Mouse (Mus musculus) midbrain, embryonic 11.5 days (tissue): ENCODE data around the gene Wfdc12. TPM values are rescaled to one million over a fixed set of nuclear protein-coding genes. Genes with fewer than 3 reads are reported as not detected.

Source experiments
- ATAC-seq: fragments of 200-750 bp; cut with Nextera tagmentation; 2 replicates; pipeline ENCODE4 v1.8.0; 2017; ENCODE audit warnings: moderate TSS enrichment, moderate library complexity; ENCODE audit not compliant: low FRiP score
- DNase-seq: peaks from one replicate; pipeline ENCODE4 v3.0.0; 2015; ENCODE audit warnings: low spot score; ENCODE audit errors: missing footprints
- H3K27ac ChIP-seq: fragments of 300-500 bp; sonication (generic); 2 replicates; pipeline ENCODE4 v1.5.1; 2014; ENCODE audit warnings: low read depth, low read length
- H3K27me3 ChIP-seq: fragments of 300-500 bp; sonication (generic); 2 replicates; pipeline ENCODE4 v1.6.1; 2014; ENCODE audit warnings: mild to moderate bottlenecking, low read length, moderate library complexity, mixed read lengths; ENCODE audit not compliant: control insufficient read depth, insufficient read depth
- H3K36me3 ChIP-seq: fragments of 300-500 bp; sonication (generic); 2 replicates; pipeline ENCODE4 v1.6.1; 2014; ENCODE audit warnings: mild to moderate bottlenecking, low read length, moderate library complexity, mixed read lengths; ENCODE audit not compliant: control insufficient read depth, insufficient read depth
- H3K4me1 ChIP-seq: fragments of 300-500 bp; sonication (generic); 2 replicates; pipeline ENCODE4 v1.6.1; 2014; ENCODE audit warnings: low read length; ENCODE audit not compliant: control insufficient read depth, insufficient read depth
- H3K4me2 ChIP-seq: fragments of 300-500 bp; sonication (generic); 2 replicates; pipeline ENCODE4 v1.6.1; 2014; ENCODE audit warnings: mild to moderate bottlenecking, moderate library complexity
- H3K4me3 ChIP-seq: fragments of 300-500 bp; sonication (generic); 2 replicates; pipeline ENCODE4 v1.5.1; 2014; ENCODE audit warnings: low read depth, low read length
- H3K9ac ChIP-seq: fragments of 300-500 bp; sonication (generic); 2 replicates; pipeline ENCODE4 v1.6.1; 2014; ENCODE audit warnings: low read length
- H3K9me3 ChIP-seq: fragments of 300-500 bp; sonication (generic); 2 replicates; pipeline ENCODE4 v1.6.1; 2016; ENCODE audit warnings: low read length; ENCODE audit not compliant: control insufficient read depth
- WGBS: fragments of 180-500 bp; shearing (Covaris S2); extraction: QIAGEN DNeasy Blood & Tissue Kit; methylation state at CpG from one replicate; pipeline ENCODE4 v1.1.7; 2014; 5-methylcytosine and 5-hydroxymethylcytosine counted together
- polyA plus RNA-seq: library from polyadenylated mRNA; unstranded; fragments of >200 nt; fragmentation: Nextera tagmentation; extraction: Ambion mirVana; gene quantifications from 2 replicates; pipeline ENCODE4 v1.2.1, GENCODE M21; 2014

Gene Wfdc12
- polyA plus RNA-seq, 1 experiment from 2014 or later: not detected

DNA sequence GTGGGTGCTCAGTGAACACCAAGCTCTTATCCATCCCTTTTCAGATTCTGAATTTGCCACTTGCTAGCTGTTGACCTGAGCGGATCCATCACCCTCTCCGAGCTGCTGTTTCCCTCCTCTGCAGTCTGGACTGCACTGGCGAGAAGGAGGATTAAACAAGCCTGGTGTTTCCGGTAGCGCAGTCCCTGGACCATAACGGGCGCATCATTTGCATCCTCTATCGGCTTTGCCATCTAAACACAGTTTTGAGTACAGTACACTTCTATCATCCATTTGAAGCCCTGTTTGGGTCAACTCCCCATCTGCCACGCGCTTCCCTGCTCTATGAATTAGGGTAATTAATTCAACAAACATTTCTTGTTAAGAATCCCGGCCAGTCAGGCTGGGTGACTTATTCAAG lies 20.1 kb downstream of the Wfdc12 start:
- Histone ChIP-seq H3K4me1 (peaks cover 14% of the 10 kb centered on the region), H3K27me3 (peaks cover 55% of the 10 kb centered on the region), H3K4me3 (peak overlapping the region; percentile 32), H3K36me3 (no peaks in the 10 kb centered on the region), H3K4me2 (peak overlapping the region; percentile 59), H3K9me3 (no peaks in the 10 kb centered on the region), H3K27ac (no peak overlapping the region), H3K9ac (peak overlapping the region; percentile 26; the same call in 1 of the 2 replicates)
- DNase-seq (peak; percentile 92), ATAC-seq (0 out of 2 replicates have a peak, but pooled peaks have one; percentile 60)
- WGBS: 2% methylated on average over 11 of the region's 11 CpGs

DNA sequence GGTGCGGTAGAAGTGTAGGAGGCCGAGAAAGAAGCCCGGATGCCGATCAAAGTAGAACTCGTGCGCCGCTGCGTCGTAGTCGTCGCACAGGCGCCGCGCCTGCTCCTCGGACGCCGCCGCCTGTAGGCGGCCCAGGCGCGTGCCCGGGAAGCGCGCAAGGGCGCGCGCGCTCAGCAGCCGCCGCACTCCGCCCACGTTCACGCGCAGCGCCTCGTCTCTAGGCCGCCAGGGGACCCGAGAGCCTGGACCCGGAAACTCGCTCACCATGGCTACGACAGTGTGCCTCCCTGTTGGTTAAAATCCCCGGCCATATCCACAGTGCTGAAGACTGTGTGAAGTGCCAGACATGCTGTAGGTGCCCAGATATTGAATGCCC lies 21.8 kb downstream of the Wfdc12 start:
- Histone ChIP-seq H3K27me3 (peaks cover 55% of the 10 kb centered on the region), H3K4me2 (peak overlapping the region; percentile 42), H3K27ac (no peak overlapping the region), H3K9ac (no peak overlapping the region), H3K9me3 (no peaks in the 10 kb centered on the region), H3K4me1 (peaks cover 14% of the 10 kb centered on the region), H3K4me3 (peak overlapping the region; percentile 23), H3K36me3 (no peaks in the 10 kb centered on the region)
- 11% methylated on average over 42 of the region's 42 CpGs for WGBS
- DNase-seq (peak; percentile 94), ATAC-seq (peak; percentile 47; the same call in 1 of the 2 replicates)

DNA sequence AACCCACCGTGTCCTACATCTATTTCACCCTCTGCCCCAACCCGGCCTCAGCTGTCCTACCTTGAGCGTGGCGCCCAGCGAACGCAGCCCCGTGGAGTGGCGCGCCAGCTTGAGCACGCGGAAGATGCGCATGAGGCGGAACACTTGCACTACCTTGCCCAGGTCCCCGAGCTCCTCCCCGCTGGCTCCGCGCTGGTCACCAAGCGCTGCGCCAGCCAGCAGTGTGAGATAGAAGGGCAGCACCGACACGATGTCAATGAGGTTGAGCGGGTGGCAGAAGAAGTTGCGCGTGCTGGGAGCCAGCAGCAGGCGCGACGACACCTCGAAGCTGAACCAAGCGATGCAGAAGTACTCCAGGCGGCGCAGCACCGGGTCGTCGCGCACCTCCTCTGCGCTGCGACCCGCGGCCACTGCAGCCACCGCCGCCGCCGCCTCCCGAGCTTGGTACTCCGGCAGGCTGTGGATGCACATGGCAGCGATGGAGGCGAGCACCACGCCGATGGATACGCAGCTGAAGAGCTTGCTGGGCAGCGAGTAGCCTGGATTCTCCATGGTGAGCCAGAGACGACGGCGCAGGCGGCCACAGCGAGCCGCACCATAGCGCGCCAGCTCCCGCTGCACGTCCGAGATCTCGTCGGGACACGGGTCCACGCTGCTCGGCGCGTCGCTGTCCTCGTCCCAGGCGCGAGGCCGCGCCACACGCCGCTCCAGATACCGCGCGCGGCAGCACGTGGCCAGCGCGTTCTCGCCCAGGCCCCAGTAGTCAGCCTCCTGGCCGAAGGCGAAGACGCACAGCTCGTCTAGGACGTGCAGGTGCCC lies 22.4 kb downstream of the Wfdc12 start:
- Histone ChIP-seq H3K9ac (no peak overlapping the region), H3K4me3 (peak overlapping the region; percentile 23), H3K27me3 (peaks cover 55% of the 10 kb centered on the region), H3K27ac (no peak overlapping the region), H3K36me3 (no peaks in the 10 kb centered on the region), H3K4me2 (peak overlapping the region; percentile 42), H3K4me1 (peaks cover 14% of the 10 kb centered on the region), H3K9me3 (no peaks in the 10 kb centered on the region)
- 12% methylated on average over 90 of the region's 90 CpGs for WGBS
- ATAC-seq: peak; percentile 19; the same call in 1 of the 2 replicates
- DNase-seq: peak; percentile 87

DNA sequence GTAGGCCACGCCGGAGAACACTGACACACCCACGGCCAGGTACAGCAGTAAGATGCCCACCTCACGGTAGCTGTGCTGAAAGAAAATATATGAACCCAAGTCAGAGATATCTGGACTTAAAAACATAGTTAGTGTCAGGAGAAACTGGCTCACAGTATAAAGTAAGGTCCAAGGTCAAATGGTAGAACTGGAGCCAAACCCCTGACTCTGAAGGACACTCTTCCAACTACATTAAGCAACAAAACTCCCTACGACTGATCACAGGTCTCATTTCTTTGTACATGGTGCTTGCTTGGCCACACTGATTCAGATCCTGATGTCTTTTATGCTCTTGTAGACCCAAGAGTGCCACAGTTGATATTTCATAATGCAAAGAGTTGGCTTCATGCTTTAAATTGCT lies 25.5 kb downstream of the Wfdc12 start:
- Histone ChIP-seq H3K9ac (no peak overlapping the region), H3K36me3 (no peaks in the 10 kb centered on the region), H3K9me3 (no peaks in the 10 kb centered on the region), H3K4me3 (no peak overlapping the region), H3K4me2 (no peak overlapping the region), H3K27ac (no peak overlapping the region), H3K27me3 (peaks cover 35% of the 10 kb centered on the region), H3K4me1 (peaks cover 6% of the 10 kb centered on the region; the same call in 1 of the 2 replicates)
- DNase-seq (no peak), ATAC-seq (no peak)
- WGBS: 89% methylated on average over 5 of the region's 5 CpGs

DNA sequence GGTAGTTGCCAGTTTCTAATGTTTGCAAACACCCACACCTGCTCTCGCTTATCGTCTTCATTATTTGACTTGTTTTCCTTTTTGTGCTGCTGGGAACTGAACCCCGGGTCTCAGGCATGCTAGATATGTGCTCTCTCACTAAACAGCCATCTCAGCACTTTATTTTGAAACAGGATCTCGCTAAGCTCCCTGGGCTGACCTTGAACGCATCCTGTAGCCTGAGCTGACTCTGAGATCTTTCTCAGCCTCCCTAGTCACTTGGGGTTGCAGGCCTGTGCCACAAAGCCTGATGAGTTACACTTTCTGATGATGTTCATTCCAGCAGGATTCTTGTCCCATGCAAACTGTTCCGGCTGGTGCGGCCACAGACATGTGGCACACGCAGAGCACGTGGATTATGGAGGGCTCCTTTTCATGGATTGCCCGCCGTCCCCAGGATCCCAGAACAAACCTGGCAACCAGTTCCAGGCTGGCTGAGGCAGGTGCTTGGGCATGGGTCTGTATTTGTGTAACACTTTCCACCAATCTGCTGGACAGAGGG lies 28.8 kb downstream of the Wfdc12 start:
- ATAC-seq: no peak
- no peaks in the 10 kb centered on the region for H3K36me3 ChIP-seq
- 84% methylated on average over 11 of the region's 11 CpGs for WGBS

DNA sequence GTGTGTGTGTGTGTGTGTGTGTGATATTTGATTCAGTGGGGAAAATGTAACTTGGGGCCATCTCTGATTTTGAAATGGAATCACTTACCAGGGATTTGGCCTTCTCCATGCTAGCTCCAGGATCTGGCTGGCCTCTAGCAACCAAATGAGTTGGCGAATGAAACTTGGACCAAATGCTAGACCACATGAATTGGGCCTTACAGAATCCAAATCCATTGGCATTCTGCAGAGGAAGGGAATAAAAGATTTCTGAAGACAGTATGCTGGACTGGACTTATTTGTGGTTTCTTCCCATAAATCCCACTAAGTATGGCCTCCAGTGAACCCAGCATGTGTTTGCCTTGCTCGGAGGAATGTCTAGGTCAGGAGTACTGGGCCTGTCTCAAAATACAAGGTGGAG lies 31.6 kb downstream of the Wfdc12 start:
- H3K4me2 ChIP-seq: no peak overlapping the region
- H3K9ac ChIP-seq: no peak overlapping the region
- no peaks in the 10 kb centered on the region for H3K27me3 ChIP-seq
- no peak for ATAC-seq
- H3K27ac ChIP-seq: no peak overlapping the region
- H3K4me3 ChIP-seq: no peak overlapping the region
- DNase-seq: no peak
- H3K9me3 ChIP-seq: no peaks in the 10 kb centered on the region
- H3K36me3 ChIP-seq: no peaks in the 10 kb centered on the region
- WGBS: 85% methylated on average over 2 of the region's 2 CpGs
- no peaks in the 10 kb centered on the region for H3K4me1 ChIP-seq

More for the DNA sequence above, 28.8 kb downstream of the Wfdc12 start:
- Histone ChIP-seq H3K9me3 (no peaks in the 10 kb centered on the region), H3K4me3 (no peak overlapping the region), H3K4me2 (no peak overlapping the region), H3K4me1 (no peaks in the 10 kb centered on the region), H3K9ac (no peak overlapping the region), H3K27ac (no peak overlapping the region), H3K27me3 (peaks cover 2% of the 10 kb centered on the region; the same call in 1 of the 2 replicates)
- DNase-seq: peak; percentile 68

DNA sequence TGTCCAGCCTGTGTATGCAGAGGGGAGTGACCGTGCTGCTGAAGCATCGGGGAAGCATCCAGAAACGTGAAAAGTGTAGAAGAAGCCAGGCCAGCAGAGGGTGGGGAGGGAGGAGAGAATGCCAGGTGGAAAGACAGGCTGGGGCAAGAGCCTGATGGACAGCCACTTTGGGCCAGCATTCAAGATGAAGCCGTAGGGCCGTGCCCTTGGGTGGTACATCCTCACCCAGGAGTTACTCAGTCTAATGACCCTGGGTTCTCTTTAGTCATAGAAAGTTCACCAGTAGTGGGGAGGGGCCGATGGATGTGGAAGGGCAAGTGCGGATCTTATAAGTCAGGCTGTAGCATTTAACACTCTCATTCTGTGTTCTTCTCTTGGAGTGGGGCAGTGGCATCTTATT lies 34.2 kb downstream of the Wfdc12 start:
- no peak for ATAC-seq
- no peak overlapping the region for H3K9ac ChIP-seq
- no peak for DNase-seq
- H3K4me1 ChIP-seq: no peaks in the 10 kb centered on the region
- no peak overlapping the region for H3K4me3 ChIP-seq
- H3K36me3 ChIP-seq: peaks cover 6% of the 10 kb centered on the region
- no peak overlapping the region for H3K27ac ChIP-seq
- H3K4me2 ChIP-seq: no peak overlapping the region
- H3K27me3 ChIP-seq: no peaks in the 10 kb centered on the region
- H3K9me3 ChIP-seq: no peaks in the 10 kb centered on the region
- 81% methylated on average over 7 of the region's 7 CpGs for WGBS

DNA sequence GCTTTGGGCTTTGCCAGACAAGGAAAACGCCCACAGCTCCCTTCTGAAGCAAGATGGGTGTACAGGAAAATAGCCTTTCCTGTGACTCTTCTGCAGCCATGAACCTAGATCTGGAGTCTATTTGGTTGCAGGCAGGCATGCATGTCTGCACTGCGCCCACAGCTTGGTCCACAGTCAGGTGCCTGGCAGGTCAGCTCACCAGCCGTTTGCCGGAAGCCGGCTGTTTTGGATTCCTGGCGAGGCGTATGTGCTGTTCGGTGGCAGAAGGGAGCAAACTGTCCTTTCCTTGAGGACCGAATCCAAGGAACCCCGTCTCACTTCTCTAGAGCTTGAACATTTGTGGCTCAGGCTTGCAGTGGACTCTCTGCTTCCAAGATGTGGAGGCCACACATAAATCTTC lies 36.4 kb downstream of the Wfdc12 start:
- Histone ChIP-seq H3K9me3 (no peaks in the 10 kb centered on the region), H3K4me2 (no peak overlapping the region), H3K27ac (no peak overlapping the region), H3K9ac (no peak overlapping the region), H3K36me3 (peaks cover 6% of the 10 kb centered on the region), H3K4me3 (no peak overlapping the region), H3K27me3 (no peaks in the 10 kb centered on the region), H3K4me1 (no peaks in the 10 kb centered on the region)
- no peak for ATAC-seq
- DNase-seq: no peak
- WGBS: 96% methylated on average over 10 of the region's 10 CpGs

DNA sequence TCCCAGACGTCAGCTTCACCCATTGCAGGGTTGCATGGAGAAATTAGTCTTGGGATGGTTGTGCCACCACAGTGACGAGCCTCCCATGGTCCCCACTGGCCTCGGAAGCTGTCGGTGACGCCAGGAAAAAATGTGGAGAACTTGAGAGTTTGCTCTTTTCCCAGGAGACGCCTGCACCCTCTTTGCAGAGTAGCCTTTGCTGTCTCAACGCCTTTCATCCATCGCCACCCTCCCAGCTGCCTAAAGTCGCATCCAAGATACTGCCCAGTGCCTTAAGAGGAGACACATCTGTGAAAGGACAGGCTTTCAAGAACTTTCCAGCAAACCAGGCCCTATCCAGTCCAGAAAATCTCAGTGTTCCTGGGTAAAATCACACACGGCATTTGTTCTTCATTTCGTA lies 38.1 kb downstream of the Wfdc12 start:
- WGBS: 92% methylated on average over 11 of the region's 11 CpGs
- Histone ChIP-seq H3K9me3 (no peaks in the 10 kb centered on the region), H3K36me3 (peaks cover 6% of the 10 kb centered on the region), H3K27me3 (no peaks in the 10 kb centered on the region), H3K4me2 (no peak overlapping the region), H3K9ac (no peak overlapping the region), H3K4me3 (no peak overlapping the region), H3K4me1 (no peaks in the 10 kb centered on the region), H3K27ac (no peak overlapping the region)
- DNase-seq: no peak
- ATAC-seq: no peak
